Mouse (Mus musculus) ES-E14 (cell line): ENCODE data around the gene Pde4dip.

Experiments used
- HCFC1 ChIP-seq: IDR thresholded peaks from 2 replicates; pipeline ENCODE4 v1.6.1; 2012; ENCODE audit warnings: low read length, inconsistent platforms, borderline replicate concordance; ENCODE audit not compliant: insufficient read depth
- ZC3H11A ChIP-seq: IDR thresholded peaks from 2 replicates; pipeline ENCODE4 v1.6.1; 2012; ENCODE audit warnings: low read depth, mild to moderate bottlenecking, inconsistent platforms, low read length, borderline replicate concordance

GRCm38 (mm10) chr3:97649469-97649868 lies 239.0 kb downstream of the Pde4dip start:
- no peak for TF ChIP-seq HCFC1
- no peak for TF ChIP-seq ZC3H11A
